Mouse (Mus musculus) cerebellum, adult 11 months (tissue): ENCODE measurements around the gene Rbms2.
"Not testable (repeated sequence)": the region's sequence is repeated elsewhere in the genome, so short reads cannot be mapped to it uniquely, and the experiment has no call there.

Experiments used
- DNase-seq: peaks from one replicate; pipeline ENCODE4 v3.0.0; 2022

The Rbms2 gene

GRCm38 (mm10) chr10:128179989-128180388 is at the start of gene Rbms2:
Gene Rbms2 (minus strand): TSS chr10:128180297.
- DNase-seq: no peak

DNA sequence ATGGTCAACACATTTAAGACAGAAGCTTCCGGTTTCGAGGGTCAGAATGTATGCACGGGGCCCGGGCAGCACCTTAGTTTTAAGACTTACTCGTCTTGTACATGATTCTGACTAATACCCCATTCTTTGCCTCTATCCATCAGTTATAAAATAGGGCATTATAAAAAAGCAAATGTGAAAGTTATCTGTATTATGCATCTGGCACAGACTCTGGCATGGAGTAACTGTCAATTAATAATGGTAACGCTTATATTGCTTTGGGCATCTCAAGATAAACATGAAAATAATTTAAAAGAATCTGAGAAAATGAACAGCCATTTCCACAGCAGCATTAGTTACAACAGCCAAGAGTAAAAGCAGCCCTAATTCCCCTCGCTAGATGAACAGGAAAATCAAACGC is 47.9 kb upstream of the Rbms2 start:
- DNase-seq: no peak

- DNase-seq: no peak
These were observed 47.5 kb upstream of the Rbms2 start for GRCm38 (mm10) chr10:128227592-128227991.

- no peak for DNase-seq
These were observed 45.4 kb upstream of the Rbms2 start, which contains the start of gene Mip for GRCm38 (mm10) chr10:128225538-128225937. Gene Mip (plus strand): TSS chr10:128225838.

DNA sequence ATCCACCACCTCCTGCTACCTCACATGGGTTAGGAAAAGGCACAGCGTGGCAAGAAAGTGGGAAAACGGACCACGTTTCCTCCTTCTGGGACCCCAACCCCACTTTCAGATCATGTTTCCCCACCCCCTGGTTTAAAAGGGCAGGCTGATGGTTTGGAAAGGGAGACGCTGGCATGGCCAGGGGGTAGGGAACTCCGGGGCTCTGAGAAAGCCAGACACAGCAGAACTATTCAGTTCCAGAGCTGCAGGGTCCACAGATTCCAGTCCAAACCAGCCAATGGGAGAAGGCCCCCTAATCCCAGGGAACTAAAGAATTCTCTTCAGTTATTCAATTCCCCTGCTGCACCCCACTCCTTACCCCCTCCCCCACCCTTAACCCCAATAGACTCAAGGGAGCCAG is 45.0 kb upstream of the Rbms2 start:
- DNase-seq: no peak

GRCm38 (mm10) chr10:128221533-128222286 is 41.6 kb upstream of the Rbms2 start:
- DNase-seq: no peak

GRCm38 (mm10) chr10:128218387-128219117 is 38.5 kb upstream of the Rbms2 start:
- DNase-seq: no peak

- no peak for DNase-seq
These were observed 34.9 kb upstream of the Rbms2 start for GRCm38 (mm10) chr10:128214981-128215380.

- not testable (repeated sequence) for DNase-seq
These were observed 34.0 kb upstream of the Rbms2 start for GRCm38 (mm10) chr10:128214112-128214511.

GRCm38 (mm10) chr10:128212871-128213323 is 32.8 kb upstream of the Rbms2 start:
- peak; percentile 78 for DNase-seq

DNA sequence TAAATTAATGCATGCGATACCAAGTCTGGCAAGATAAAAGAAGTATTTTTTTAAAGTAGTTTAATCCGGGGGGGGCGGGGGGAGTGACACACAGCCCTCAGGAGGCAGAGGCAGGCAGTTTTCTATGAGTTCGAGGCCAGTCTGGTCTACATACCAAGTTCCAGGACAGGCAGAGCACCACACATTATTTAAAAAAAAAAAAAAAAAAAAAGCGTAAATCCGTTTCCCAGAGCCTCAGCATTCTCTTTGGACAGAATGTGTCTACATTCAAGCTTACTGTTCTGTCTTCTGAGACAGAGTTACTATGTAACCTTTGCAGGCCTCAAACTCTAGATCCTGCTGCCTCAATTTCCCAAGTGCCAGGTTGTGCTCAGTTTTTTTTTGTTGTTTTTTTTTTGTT is 32.1 kb upstream of the Rbms2 start:
- no peak for DNase-seq

GRCm38 (mm10) chr10:128211390-128212108 is 31.5 kb upstream of the Rbms2 start, which contains the start of gene Spryd4:
Gene Spryd4 (minus strand): TSS chr10:128211807.
- DNase-seq: peak; percentile 86

DNA sequence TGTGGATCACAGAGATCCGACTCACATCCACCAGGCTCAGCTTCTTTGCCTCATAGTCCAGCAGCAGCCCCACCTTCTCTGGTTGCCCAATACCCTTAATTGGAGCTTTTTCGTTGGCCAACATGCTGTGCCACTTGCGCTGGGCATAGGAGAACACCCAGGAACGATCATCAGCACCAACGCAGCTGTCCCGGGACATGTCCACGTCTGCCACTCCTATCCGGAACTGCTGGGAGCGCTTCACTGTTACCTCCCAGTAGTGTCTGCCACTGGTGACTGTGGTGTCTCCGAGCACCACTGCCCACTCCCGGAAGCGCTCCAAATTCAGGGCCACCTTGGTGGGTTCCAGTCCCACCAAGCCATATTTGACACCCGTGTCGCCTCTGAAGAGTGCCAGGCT is 30.9 kb upstream of the Rbms2 start:
- no peak for DNase-seq

- DNase-seq: no peak
These were observed 30.0 kb upstream of the Rbms2 start for GRCm38 (mm10) chr10:128210131-128210530.

- no peak for DNase-seq
These were observed 29.4 kb upstream of the Rbms2 start for GRCm38 (mm10) chr10:128209311-128210009.

DNA sequence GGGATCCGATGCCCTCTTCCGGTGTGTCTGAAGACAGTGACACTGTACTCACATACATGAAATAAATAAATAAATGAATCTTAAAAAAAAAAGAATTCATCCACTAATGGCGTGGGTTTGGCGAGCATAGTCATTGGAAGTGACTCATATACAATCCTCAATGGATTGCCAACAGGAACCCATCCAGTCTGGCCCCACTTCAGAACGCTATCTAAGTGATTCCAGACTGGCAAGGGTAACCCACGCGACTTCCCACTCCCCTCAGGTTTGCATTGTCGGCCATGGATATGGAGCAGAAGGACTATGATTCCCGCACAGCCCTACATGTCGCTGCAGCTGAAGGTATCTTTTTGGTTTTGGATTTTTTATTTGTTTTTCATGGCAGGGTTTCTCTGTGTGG is 28.2 kb upstream of the Rbms2 start:
- no peak for DNase-seq

DNA sequence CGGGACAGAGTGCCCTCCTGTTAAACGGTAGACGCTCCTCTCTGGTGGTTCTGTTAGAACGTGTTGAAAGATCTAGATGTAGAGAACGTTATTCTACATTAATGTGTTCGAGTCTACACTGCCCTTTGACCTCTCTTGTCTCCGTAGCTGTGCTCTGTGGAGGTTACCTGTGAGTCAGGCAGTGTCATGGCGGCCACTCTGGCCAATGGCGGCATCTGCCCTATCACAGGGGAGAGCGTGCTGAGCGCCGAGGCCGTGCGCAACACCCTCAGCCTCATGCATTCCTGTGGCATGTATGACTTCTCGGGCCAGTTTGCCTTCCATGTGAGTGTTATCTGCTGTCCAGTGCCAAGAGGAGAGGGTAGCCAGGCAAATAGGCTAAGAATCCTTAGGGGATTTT is 24.8 kb upstream of the Rbms2 start:
- no peak for DNase-seq

DNA sequence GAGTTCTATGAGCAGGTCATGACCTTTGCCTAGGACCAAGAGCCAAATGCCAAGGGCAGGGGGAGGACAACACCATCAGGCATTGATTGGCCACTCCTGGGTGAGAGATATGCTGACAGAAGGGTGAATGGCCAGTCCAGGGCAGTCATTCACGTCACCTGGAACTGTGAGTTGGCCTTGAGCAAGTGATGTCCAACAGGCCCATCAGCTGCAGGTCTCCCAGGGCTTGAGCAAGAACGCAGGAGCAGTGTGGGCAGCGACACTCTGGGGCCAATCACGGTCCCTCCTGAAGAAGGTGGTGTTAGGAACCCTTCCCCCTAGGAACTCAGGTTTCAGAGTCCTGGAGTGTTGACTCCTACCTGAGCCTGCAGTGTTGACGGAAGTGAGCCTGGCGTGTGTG is 21.8 kb upstream of the Rbms2 start:
- DNase-seq: no peak

- DNase-seq: peak; percentile 62
These were observed 14.7 kb upstream of the Rbms2 start for GRCm38 (mm10) chr10:128194551-128195461.

DNA sequence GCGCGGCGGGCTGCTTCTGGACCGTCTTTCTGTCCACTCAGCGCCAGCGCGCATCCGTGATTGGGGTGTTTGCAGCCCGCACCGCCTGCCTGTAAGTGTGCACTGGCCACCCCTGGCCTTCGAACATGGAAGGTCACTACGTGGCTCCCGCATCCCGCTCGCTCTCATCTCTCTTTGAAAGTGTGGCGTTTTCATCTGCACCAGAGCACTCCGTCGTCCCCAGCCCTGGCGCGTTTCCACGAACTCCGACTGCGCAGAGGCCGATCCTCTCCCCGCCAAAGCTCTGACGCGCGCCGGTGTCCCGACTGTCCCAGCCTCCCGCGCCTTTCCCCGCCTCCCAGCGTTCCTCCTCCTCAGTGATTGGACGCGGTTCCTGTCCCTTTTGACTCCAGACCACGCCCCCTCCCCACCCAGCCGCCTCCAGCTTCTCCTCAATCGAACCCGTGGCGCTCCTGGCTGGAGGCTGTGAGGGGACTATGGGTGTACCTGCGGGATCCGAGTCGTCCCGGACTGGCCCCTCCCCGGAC is 14.0 kb upstream of the Rbms2 start, which contains the start of gene Gls2:
Gls2 (plus strand) TSS at position 434 of the 527 bp plus-strand sequence.
- DNase-seq: peak; percentile 99

DNA sequence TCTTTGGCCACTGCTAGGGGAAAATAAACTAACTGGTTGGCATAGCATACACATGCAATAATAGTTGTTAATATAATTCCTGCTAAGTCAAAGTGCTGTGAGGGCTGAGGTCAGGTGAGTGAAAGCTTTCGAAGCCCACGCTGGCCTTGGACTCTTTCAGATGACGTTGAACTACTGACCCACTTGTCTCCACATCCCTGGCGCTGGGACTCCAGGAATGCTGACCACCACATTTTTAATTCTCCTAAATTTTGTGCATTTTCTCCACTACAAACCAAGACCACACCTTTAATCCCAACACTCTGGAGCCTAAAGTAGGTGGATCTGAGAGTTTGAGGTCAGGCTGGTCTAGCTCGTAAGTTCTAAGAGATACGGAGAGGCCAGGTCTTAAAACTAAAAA is 13.0 kb upstream of the Rbms2 start:
- DNase-seq: no peak
